Mouse (Mus musculus): Measurements from ENCODE around the gene Cacnb2. TPM values are rescaled to one million over a fixed set of nuclear protein-coding genes. Genes with fewer than 3 reads are reported as not detected.
"Not testable (repeated sequence)": the region's sequence is repeated elsewhere in the genome, so short reads cannot be mapped to it uniquely, and the experiment has no call there.

The Cacnb2 gene
- polyA plus RNA-seq, 1 experiment from 2014 or later: 14.3 TPM

- ATAC-seq (ENCODE audit: insufficient number of reproducible peaks, insufficient read depth, low FRiP score, low read depth): no peak
- H3K36me3 ChIP-seq (ENCODE audit: control insufficient read depth, insufficient read depth, low read length): no peaks in the 10 kb centered on the region
- no peak overlapping the region for H3K9ac ChIP-seq (ENCODE audit: low read length)
- H3K27ac ChIP-seq (replicated peaks in 1 of 2; ENCODE audit: control insufficient read depth in 1 of 2, insufficient read depth in 1 of 2, low read depth in 2 of 2, low read length in 2 of 2): no peak overlapping the region; a peak in 1 of 4 replicates
- H3K27me3 ChIP-seq (ENCODE audit: control insufficient read depth, insufficient read depth, low read length): no peaks in the 10 kb centered on the region
- 46% methylated on average over 8 of the region's 8 CpGs for WGBS
- peaks cover 2 to 11% of the 10 kb centered on the region in 2 experiments; a peak in 3 of 4 replicates for H3K4me1 ChIP-seq (ENCODE audit: control insufficient read depth in 2 of 2, insufficient read depth in 2 of 2, low read length in 2 of 2)
- H3K9me3 ChIP-seq (ENCODE audit: control insufficient read depth, low read length): no peaks in the 10 kb centered on the region
- H3K4me3 ChIP-seq (ENCODE audit: control insufficient read depth in 1 of 2, insufficient read depth in 1 of 2, low read depth in 1 of 2, low read length in 2 of 2): no peak overlapping the region
- no peak overlapping the region for H3K4me2 ChIP-seq (ENCODE audit: low read length)
Observed at GRCm38 (mm10) chr2:14710247-14710646, 107.4 kb downstream of the Cacnb2 start.

- no peak for ATAC-seq (ENCODE audit: insufficient number of reproducible peaks, insufficient read depth, low FRiP score, low read depth)
- H3K4me3 ChIP-seq (ENCODE audit: control insufficient read depth in 1 of 2, insufficient read depth in 1 of 2, low read depth in 1 of 2, low read length in 2 of 2): no peak overlapping the region
- H3K9me3 ChIP-seq (ENCODE audit: control insufficient read depth, low read length): no peaks in the 10 kb centered on the region
- no peaks in the 10 kb centered on the region for H3K36me3 ChIP-seq (ENCODE audit: control insufficient read depth, insufficient read depth, low read length)
- H3K27ac ChIP-seq (replicated peaks in 1 of 2; ENCODE audit: control insufficient read depth in 1 of 2, insufficient read depth in 1 of 2, low read depth in 2 of 2, low read length in 2 of 2): no peak overlapping the region
- H3K4me2 ChIP-seq (ENCODE audit: low read length): no peak overlapping the region
- WGBS: 78% methylated on average over 2 of the region's 2 CpGs
- peaks cover 2 to 15% of the 10 kb centered on the region in 2 experiments; a peak in 3 of 4 replicates for H3K4me1 ChIP-seq (ENCODE audit: control insufficient read depth in 2 of 2, insufficient read depth in 2 of 2, low read length in 2 of 2)
- no peak overlapping the region for H3K9ac ChIP-seq (ENCODE audit: low read length)
- no peaks in the 10 kb centered on the region for H3K27me3 ChIP-seq (ENCODE audit: control insufficient read depth, insufficient read depth, low read length)
Observed at GRCm38 (mm10) chr2:14711751-14712150, 108.9 kb downstream of the Cacnb2 start.

- no peak for ATAC-seq (ENCODE audit: insufficient number of reproducible peaks, insufficient read depth, low FRiP score, low read depth)
- no peak overlapping the region for H3K9ac ChIP-seq (ENCODE audit: low read length)
- no peaks in the 10 kb centered on the region for H3K9me3 ChIP-seq (ENCODE audit: control insufficient read depth, low read length)
- WGBS: 91% methylated on average over 3 of the region's 3 CpGs
- H3K4me3 ChIP-seq (ENCODE audit: control insufficient read depth in 1 of 2, insufficient read depth in 1 of 2, low read depth in 1 of 2, low read length in 2 of 2): no peak overlapping the region
- H3K27me3 ChIP-seq (ENCODE audit: control insufficient read depth, insufficient read depth, low read length): no peaks in the 10 kb centered on the region
- H3K4me2 ChIP-seq (ENCODE audit: low read length): no peak overlapping the region
- H3K27ac ChIP-seq (replicated peaks in 1 of 2; ENCODE audit: control insufficient read depth in 1 of 2, insufficient read depth in 1 of 2, low read depth in 2 of 2, low read length in 2 of 2): no peak overlapping the region
- no peaks in the 10 kb centered on the region for H3K36me3 ChIP-seq (ENCODE audit: control insufficient read depth, insufficient read depth, low read length)
- H3K4me1 ChIP-seq (ENCODE audit: control insufficient read depth in 2 of 2, insufficient read depth in 2 of 2, low read length in 2 of 2): peaks cover 2 to 15% of the 10 kb centered on the region in 2 experiments; a peak in 3 of 4 replicates
Observed at GRCm38 (mm10) chr2:14713049-14713448, 110.2 kb downstream of the Cacnb2 start.

GRCm38 (mm10) chr2:14716666-14717065 is 113.8 kb downstream of the Cacnb2 start:
- Histone ChIP-seq H3K9me3 (ENCODE audit: control insufficient read depth, low read length) (no peaks in the 10 kb centered on the region), H3K4me1 (ENCODE audit: control insufficient read depth in 2 of 2, insufficient read depth in 2 of 2, low read length in 2 of 2) (peaks cover 0 to 6% of the 10 kb centered on the region in 2 experiments; a peak in 1 of 4 replicates), H3K4me2 (ENCODE audit: low read length) (no peak overlapping the region), H3K9ac (ENCODE audit: low read length) (no peak overlapping the region), H3K36me3 (ENCODE audit: control insufficient read depth, insufficient read depth, low read length) (peaks cover 5% of the 10 kb centered on the region; the same call in 1 of the 2 replicates), H3K4me3 (ENCODE audit: control insufficient read depth in 1 of 2, insufficient read depth in 1 of 2, low read depth in 1 of 2, low read length in 2 of 2) (no peak overlapping the region), H3K27me3 (ENCODE audit: control insufficient read depth, insufficient read depth, low read length) (no peaks in the 10 kb centered on the region), H3K27ac (replicated peaks in 1 of 2; ENCODE audit: control insufficient read depth in 1 of 2, insufficient read depth in 1 of 2, low read depth in 2 of 2, low read length in 2 of 2) (no peak overlapping the region)
- WGBS: 43% methylated on average over 1 of the region's 1 CpGs
- ATAC-seq (ENCODE audit: insufficient number of reproducible peaks, insufficient read depth, low FRiP score, low read depth): no peak

GRCm38 (mm10) chr2:14719119-14719718 is 116.3 kb downstream of the Cacnb2 start:
- Histone ChIP-seq H3K4me2 (ENCODE audit: low read length) (no peak overlapping the region), H3K9me3 (ENCODE audit: control insufficient read depth, low read length) (no peaks in the 10 kb centered on the region), H3K36me3 (ENCODE audit: control insufficient read depth, insufficient read depth, low read length) (peaks cover 5% of the 10 kb centered on the region; the same call in 1 of the 2 replicates), H3K9ac (ENCODE audit: low read length) (no peak overlapping the region), H3K4me1 (ENCODE audit: control insufficient read depth in 2 of 2, insufficient read depth in 2 of 2, low read length in 2 of 2) (peaks cover 0 to 6% of the 10 kb centered on the region in 2 experiments; a peak in 1 of 4 replicates), H3K27me3 (ENCODE audit: control insufficient read depth, insufficient read depth, low read length) (no peaks in the 10 kb centered on the region), H3K27ac (replicated peaks in 1 of 2; ENCODE audit: control insufficient read depth in 1 of 2, insufficient read depth in 1 of 2, low read depth in 2 of 2, low read length in 2 of 2) (no peak overlapping the region), H3K4me3 (ENCODE audit: control insufficient read depth in 1 of 2, insufficient read depth in 1 of 2, low read depth in 1 of 2, low read length in 2 of 2) (no peak overlapping the region)
- ATAC-seq (ENCODE audit: insufficient number of reproducible peaks, insufficient read depth, low FRiP score, low read depth): no peak
- WGBS: 88% methylated on average over 9 of the region's 9 CpGs

GRCm38 (mm10) chr2:14725437-14725836 is 122.5 kb downstream of the Cacnb2 start:
- H3K9me3 ChIP-seq (ENCODE audit: control insufficient read depth, low read length): no peaks in the 10 kb centered on the region
- H3K4me2 ChIP-seq (ENCODE audit: low read length): no peak overlapping the region
- peaks cover 5% of the 10 kb centered on the region; the same call in 1 of the 2 replicates for H3K36me3 ChIP-seq (ENCODE audit: control insufficient read depth, insufficient read depth, low read length)
- no peak overlapping the region for H3K9ac ChIP-seq (ENCODE audit: low read length)
- no peak overlapping the region for H3K4me3 ChIP-seq (ENCODE audit: control insufficient read depth in 1 of 2, insufficient read depth in 1 of 2, low read depth in 1 of 2, low read length in 2 of 2)
- no peak overlapping the region for H3K27ac ChIP-seq (replicated peaks in 1 of 2; ENCODE audit: control insufficient read depth in 1 of 2, insufficient read depth in 1 of 2, low read depth in 2 of 2, low read length in 2 of 2)
- no peak for ATAC-seq (ENCODE audit: insufficient number of reproducible peaks, insufficient read depth, low FRiP score, low read depth)
- no peaks in the 10 kb centered on the region for H3K4me1 ChIP-seq (ENCODE audit: control insufficient read depth in 2 of 2, insufficient read depth in 2 of 2, low read length in 2 of 2)
- H3K27me3 ChIP-seq (ENCODE audit: control insufficient read depth, insufficient read depth, low read length): no peaks in the 10 kb centered on the region

- not testable (repeated sequence) for H3K9ac ChIP-seq (ENCODE audit: low read length); H3K27me3 ChIP-seq (ENCODE audit: control insufficient read depth, insufficient read depth, low read length); H3K36me3 ChIP-seq (ENCODE audit: control insufficient read depth, insufficient read depth, low read length); H3K4me3 ChIP-seq (ENCODE audit: control insufficient read depth in 1 of 2, insufficient read depth in 1 of 2, low read depth in 1 of 2, low read length in 2 of 2); H3K27ac ChIP-seq (replicated peaks in 1 of 2; ENCODE audit: control insufficient read depth in 1 of 2, insufficient read depth in 1 of 2, low read depth in 2 of 2, low read length in 2 of 2); H3K9me3 ChIP-seq (ENCODE audit: control insufficient read depth, low read length); ATAC-seq (ENCODE audit: insufficient number of reproducible peaks, insufficient read depth, low FRiP score, low read depth); H3K4me2 ChIP-seq (ENCODE audit: low read length); H3K4me1 ChIP-seq (ENCODE audit: control insufficient read depth in 2 of 2, insufficient read depth in 2 of 2, low read length in 2 of 2)
- WGBS: 93% methylated on average over 12 of the region's 13 CpGs
Observed at GRCm38 (mm10) chr2:14726601-14727000, 123.7 kb downstream of the Cacnb2 start.

- no peak for ATAC-seq (ENCODE audit: insufficient number of reproducible peaks, insufficient read depth, low FRiP score, low read depth)
- Histone ChIP-seq H3K4me2 (ENCODE audit: low read length) (no peak overlapping the region), H3K36me3 (ENCODE audit: control insufficient read depth, insufficient read depth, low read length) (no peaks in the 10 kb centered on the region), H3K27me3 (ENCODE audit: control insufficient read depth, insufficient read depth, low read length) (no peaks in the 10 kb centered on the region), H3K4me1 (ENCODE audit: control insufficient read depth in 2 of 2, insufficient read depth in 2 of 2, low read length in 2 of 2) (peaks cover 2 to 13% of the 10 kb centered on the region in 2 experiments; a peak in 2 of 4 replicates), H3K9me3 (ENCODE audit: control insufficient read depth, low read length) (no peaks in the 10 kb centered on the region), H3K27ac (replicated peaks in 1 of 2; ENCODE audit: control insufficient read depth in 1 of 2, insufficient read depth in 1 of 2, low read depth in 2 of 2, low read length in 2 of 2) (no peak overlapping the region), H3K4me3 (ENCODE audit: control insufficient read depth in 1 of 2, insufficient read depth in 1 of 2, low read depth in 1 of 2, low read length in 2 of 2) (no peak overlapping the region), H3K9ac (ENCODE audit: low read length) (no peak overlapping the region)
- 47% methylated on average over 9 of the region's 9 CpGs for WGBS
Observed at GRCm38 (mm10) chr2:14738927-14739326, 136.0 kb downstream of the Cacnb2 start.

Measured in heart, embryonic 14.5 days (tissue).